ENCODE assay signal across 9 mouse cellular contexts in the genomic region with DNA sequence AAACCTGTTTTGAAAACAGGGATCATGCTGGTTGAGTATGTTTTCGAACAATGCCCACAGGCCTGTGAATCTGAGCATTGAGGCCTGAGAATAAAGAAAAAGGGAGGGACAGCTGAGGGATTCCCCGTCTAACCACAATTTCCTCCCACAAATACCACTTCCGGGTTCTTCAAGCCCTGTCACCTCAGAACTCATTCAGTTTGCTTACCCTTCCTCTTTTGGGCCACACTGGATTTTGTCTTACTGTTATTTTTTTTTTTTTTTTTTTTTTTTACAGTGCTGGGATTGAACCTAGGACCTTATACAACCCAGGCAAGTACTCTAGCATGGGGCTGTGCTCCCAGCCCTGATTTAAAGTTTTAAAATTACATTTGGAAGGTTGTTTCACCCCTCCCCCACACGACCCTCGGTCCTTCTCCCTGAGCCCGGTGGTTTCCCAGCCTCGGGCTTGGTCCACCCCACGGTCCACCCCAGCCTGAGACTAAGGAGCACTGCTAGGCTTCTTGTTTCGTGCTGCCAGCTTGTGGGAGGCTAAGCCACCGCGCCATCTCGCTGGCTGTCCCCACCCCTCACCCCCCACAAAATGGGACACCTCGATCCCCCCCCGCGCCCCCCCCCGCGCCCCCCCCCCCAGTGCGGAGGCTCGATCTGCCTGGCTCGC. TPM values are rescaled to one million over a fixed set of nuclear protein-coding genes. Genes with fewer than 3 reads are reported as not detected.
DNase-seq lines count a peak whose midpoint lies in the region; ATAC-seq and TF ChIP-seq lines count a peak whose summit lies in the region.
"Had no signal": no experiment of that assay in that cellular context is flagged by ENCODE, and none has a peak within 500 bp of the region (broad histone marks: within the 10 kb centered on the region; RNA-seq: fewer than 3 reads in every experiment).

No protein-coding gene starts in this region.

- no peak for TF ChIP-seq EP300 in stomach, postnatal 0 days (optimal IDR thresholded peaks at IDR 0.05)

- H3K4me3 ChIP-seq in stomach, postnatal 0 days (ENCODE audit: low read depth, low read length), result no peak overlapping the region
- H3K4me3 ChIP-seq: heart, embryonic 15.5 days had no signal

- TF ChIP-seq CTCF in stomach, postnatal 0 days (IDR thresholded peaks at IDR 0.05; ENCODE audit: low read depth), result no peak

- H3K9me3 ChIP-seq in stomach, postnatal 0 days (ENCODE audit: control insufficient read depth, low read length), result no peaks in the 10 kb centered on the region
- H3K9me3 ChIP-seq: heart, embryonic 15.5 days had no signal

- no peak for ATAC-seq in stomach, postnatal 0 days (ENCODE audit: low FRiP score, low TSS enrichment)

- no peaks in the 10 kb centered on the region for H3K27me3 ChIP-seq in splenic B cell, adult 2 months (ENCODE audit: control insufficient read depth, insufficient read depth, low read length, poor library complexity, severe bottlenecking)
- H3K27me3 ChIP-seq in stomach, postnatal 0 days (ENCODE audit: control insufficient read depth, insufficient read depth, low read length), result no peaks in the 10 kb centered on the region
- H3K27me3 ChIP-seq: heart, embryonic 15.5 days had no signal

- H3K4me1 ChIP-seq in stomach, postnatal 0 days (replicated peaks; ENCODE audit: control insufficient read depth, insufficient read depth), result no peaks in the 10 kb centered on the region
- H3K4me1 ChIP-seq: heart, embryonic 15.5 days had no signal

- H3K36me3 ChIP-seq in splenic B cell, adult 2 months (ENCODE audit: control insufficient read depth, insufficient read depth, low read length, poor library complexity, severe bottlenecking), result no peaks in the 10 kb centered on the region
- no peaks in the 10 kb centered on the region for H3K36me3 ChIP-seq in stomach, postnatal 0 days (ENCODE audit: control insufficient read depth, insufficient read depth, low read length)
- H3K36me3 ChIP-seq: heart, embryonic 15.5 days had no signal

- no peak overlapping the region for H3K4me2 ChIP-seq in stomach, postnatal 0 days (replicated peaks; ENCODE audit: low read depth)
- H3K4me2 ChIP-seq: heart, embryonic 15.5 days had no signal

- peak; percentile 34 to 40 for DNase-seq in heart, adult 18-20 months
- DNase-seq in heart, adult 8-10 months (ENCODE audit: low spot score), result no peak
- peak; percentile 12 for DNase-seq in right cerebral cortex, postnatal 4 days
- no peak for DNase-seq in right cerebral cortex, postnatal 14 days
- peak; percentile 22 for DNase-seq in kidney, postnatal 10 days
- DNase-seq in splenic B cell, adult 2 months (ENCODE audit: low read depth, low spot score), result peak; percentile 91
- no peak for DNase-seq in stomach, postnatal 0 days (ENCODE audit: low spot score)
- no peak for DNase-seq in urinary bladder, postnatal 14 days (ENCODE audit: low spot score)

- no peak overlapping the region for H3K27ac ChIP-seq in stomach, postnatal 0 days (replicated peaks)
- H3K27ac ChIP-seq: heart, embryonic 15.5 days had no signal

- WGBS in stomach, postnatal 0 days, result 58% methylated on average over 16 of the region's 20 CpGs

- H3K9ac ChIP-seq in stomach, postnatal 0 days (ENCODE audit: low read length), result no peak overlapping the region
- H3K9ac ChIP-seq: heart, embryonic 15.5 days had no signal

RNA-seq across cellular contexts. Expression of a gene that starts 13.0 kb away (rescaled TPM):
- total RNA-seq in heart, adult 18-20 months (2021), result 10 to 100 TPM; 71.1 to 78.1 TPM
- 10 to 100 TPM; 68.5 to 92.9 (median 77.7) TPM for total RNA-seq in heart, adult 8-10 months (2022)
- polyA plus RNA-seq in stomach, postnatal 0 days (2015; fragmentation: Nextera tagmentation; extraction: Ambion mirVana), result 13.6 and 16.0 TPM in 2 replicates

RNA-seq across cellular contexts. Expression of a gene that starts 25.2 kb away (rescaled TPM):
- under 1 TPM; 0.40 to 0.82 TPM for total RNA-seq in heart, adult 18-20 months (2021)
- 1 to 10 TPM in 1 of 4 experiments, under 1 TPM in 3; 0.27 to 1.0 (median 0.89) TPM for total RNA-seq in heart, adult 8-10 months (2022)
- 3.3 and 3.7 TPM in 2 replicates for polyA plus RNA-seq in stomach, postnatal 0 days (2015; fragmentation: Nextera tagmentation; extraction: Ambion mirVana)

Comparison
In these comparisons a context has a peak if more than half of its experiments do, and no peak if none do; other contexts are left out.
1. DNase-seq: peak in heart, adult 18-20 months (2 of 2), right cerebral cortex, postnatal 4 days (single experiment), kidney, postnatal 10 days (single experiment) and splenic B cell, adult 2 months (single experiment); none in heart, adult 8-10 months (single experiment), right cerebral cortex, postnatal 14 days (single experiment), stomach, postnatal 0 days (single experiment) and urinary bladder, postnatal 14 days (single experiment).